In genomic region chr2:129296671-129297588, GRCm38 (mm10) we compare ENCODE assay signal across 8 mouse cellular contexts. TPM values are rescaled to one million over a fixed set of nuclear protein-coding genes. Genes with fewer than 3 reads are reported as not detected.
DNase-seq lines count a peak whose midpoint lies in the region; ATAC-seq lines count a peak whose summit lies in the region.

TSS of gene Ckap2l (minus strand) at chr2:129297212.

- peak within 1 kb of the TSS; percentile 80 for H3K27ac ChIP-seq in intestine, embryonic 14.5 days (ENCODE audit: low read depth)

- peak within 1 kb of the TSS; percentile 79 for H3K9ac ChIP-seq in intestine, embryonic 14.5 days (ENCODE audit: low read length)

- H3K4me3 ChIP-seq in intestine, embryonic 14.5 days (ENCODE audit: low read depth, low read length) = peak within 1 kb of the TSS; percentile 97

- peaks cover 14% of the 10 kb centered on the region for H3K36me3 ChIP-seq in intestine, embryonic 14.5 days (ENCODE audit: control insufficient read depth, insufficient read depth, low read length)

- peak; percentile 100 for ATAC-seq in intestine, embryonic 14.5 days (replicated peaks; ENCODE audit: low FRiP score, low TSS enrichment, low read depth)

- H3K27me3 ChIP-seq in intestine, embryonic 14.5 days (replicated peaks; ENCODE audit: control insufficient read depth, insufficient read depth, low read length) = no peaks in the 10 kb centered on the region

- peak; percentile 90 to 91 for DNase-seq in adrenal gland, adult 18-20 months (ENCODE audit: low spot score in 2 of 2)
- DNase-seq in embryo, embryonic 11 days = peak; percentile 99
- DNase-seq in gastrocnemius, postnatal 25 days = peak; percentile 97
- DNase-seq in intestine, embryonic 14.5 days (ENCODE audit: low spot score) = peak; percentile 96
- DNase-seq in left cerebral cortex, postnatal 14 days (ENCODE audit: low spot score in 2 of 2) = peak; percentile 97 to 98
- DNase-seq in mesoderm, embryonic 11.5 days (ENCODE audit: low read depth, low spot score) = peak; percentile 98
- peak; percentile 92 to 97 for DNase-seq in right cerebral cortex, postnatal 36 days (ENCODE audit: low spot score in 2 of 2)
- DNase-seq in yolk sac, embryonic 10.5 days (ENCODE audit: low spot score) = peak; percentile 97

- under 1% methylated on average over 49 of the region's 50 CpGs for WGBS in intestine, embryonic 14.5 days

- H3K4me1 ChIP-seq in intestine, embryonic 14.5 days (replicated peaks; ENCODE audit: control insufficient read depth, insufficient read depth, low read length) = peaks cover 19% of the 10 kb centered on the region

- H3K9me3 ChIP-seq in intestine, embryonic 14.5 days (ENCODE audit: control insufficient read depth, low read length) = no peaks in the 10 kb centered on the region

- intact Hi-C loops in left cerebral cortex, postnatal 14 days (cut with DNase I) = no loop called here

- H3K4me2 ChIP-seq in intestine, embryonic 14.5 days (ENCODE audit: low read length) = peak within 1 kb of the TSS; percentile 83

RNA-seq across cellular contexts. Expression of gene Ckap2l, which starts in this region (rescaled TPM):
- under 1 TPM; 0.64 to 0.99 TPM for total RNA-seq in adrenal gland, adult 18-20 months (2021)
- total RNA-seq in gastrocnemius, postnatal 25 days (2021) = under 1 TPM; 0.49 to 0.64 TPM
- 48.6 and 60.1 TPM in 2 replicates for polyA plus RNA-seq in intestine, embryonic 14.5 days (2014; fragmentation: Nextera tagmentation; extraction: Ambion mirVana)
- 1 to 10 TPM; 1.3 to 1.4 TPM for total RNA-seq in left cerebral cortex, postnatal 14 days (2021)

Comparison
In these comparisons a context has a peak if more than half of its experiments do, and no peak if none do; other contexts are left out.
1. Peak in every context shown above with its lines: DNase-seq, ATAC-seq, H3K4me3 ChIP-seq and H3K27ac ChIP-seq.
2. Peak in DNase-seq in adrenal gland, adult 18-20 months; RNA of the gene not detected or under 1 TPM.
3. Peak in DNase-seq in gastrocnemius, postnatal 25 days; RNA of the gene not detected or under 1 TPM.